ENCODE assay signal across 10 mouse cellular contexts in genomic region chr10:84285832-84286506, GRCm38 (mm10).
DNase-seq lines count a peak whose midpoint lies in the region; ATAC-seq and TF ChIP-seq lines count a peak whose summit lies in the region.
"Had no signal": no experiment of that assay in that cellular context is flagged by ENCODE, and none has a peak within 500 bp of the region (broad histone marks: within the 10 kb centered on the region; RNA-seq: fewer than 3 reads in every experiment).

No protein-coding gene starts in this region.

- intact Hi-C loops in left cerebral cortex, postnatal 25 days (cut with DNase I) = no loop called here

- H3K4me2 ChIP-seq in midbrain, embryonic 11.5 days = no peak overlapping the region
- H3K4me2 ChIP-seq in midbrain, embryonic 15.5 days = no peak overlapping the region
- no peak overlapping the region for H3K4me2 ChIP-seq in myocyte (ENCODE audit: low read depth)
- H3K4me2 ChIP-seq: limb, embryonic 15.5 days had no signal

- WGBS in cerebellum, adult 2 months = 61% methylated on average over 6 of the region's 6 CpGs
- 48% methylated on average over 6 of the region's 6 CpGs for WGBS in midbrain, embryonic 11.5 days
- WGBS in midbrain, embryonic 15.5 days = 43% methylated on average over 6 of the region's 6 CpGs

- no peak for ATAC-seq in midbrain, embryonic 11.5 days (ENCODE audit: low FRiP score)
- no peak for ATAC-seq in midbrain, embryonic 15.5 days (replicated peaks)

- 0 out of 2 replicates have a peak overlapping the region, but pooled peaks have one; percentile 24 for H3K9ac ChIP-seq in midbrain, embryonic 11.5 days (ENCODE audit: low read length)
- H3K9ac ChIP-seq in midbrain, embryonic 15.5 days = no peak overlapping the region
- H3K9ac ChIP-seq: limb, embryonic 15.5 days had no signal

- TF ChIP-seq POLR2A in cerebellum, adult 2 months (IDR thresholded peaks at IDR 0.05; ENCODE audit: borderline replicate concordance, insufficient read depth, low read length) = no peak
- no peak for TF ChIP-seq POLR2A in myocyte (IDR thresholded peaks at IDR 0.05; ENCODE audit: insufficient read length, low read depth)

- no peaks in the 10 kb centered on the region for H3K4me1 ChIP-seq in cerebellum, adult 2 months (ENCODE audit: control insufficient read depth, insufficient read depth, low read length)
- no peaks in the 10 kb centered on the region for H3K4me1 ChIP-seq in midbrain, embryonic 11.5 days (ENCODE audit: control insufficient read depth, insufficient read depth, low read length)
- no peaks in the 10 kb centered on the region for H3K4me1 ChIP-seq in midbrain, embryonic 15.5 days
- H3K4me1 ChIP-seq: limb, embryonic 15.5 days had no signal

- no peak overlapping the region for H3ac ChIP-seq in myocyte (ENCODE audit: control insufficient read depth, insufficient read length)

- H3K36me3 ChIP-seq in midbrain, embryonic 11.5 days (ENCODE audit: control insufficient read depth, insufficient read depth, low read length) = no peaks in the 10 kb centered on the region
- no peaks in the 10 kb centered on the region for H3K36me3 ChIP-seq in midbrain, embryonic 15.5 days (replicated peaks)
- no peaks in the 10 kb centered on the region for H3K36me3 ChIP-seq in myocyte (ENCODE audit: control insufficient read depth, insufficient read depth)
- H3K36me3 ChIP-seq: limb, embryonic 15.5 days had no signal

- no peaks in the 10 kb centered on the region for H3K27me3 ChIP-seq in cerebellum, adult 2 months (ENCODE audit: control insufficient read depth, insufficient read depth, low read length)
- H3K27me3 ChIP-seq in midbrain, embryonic 11.5 days (ENCODE audit: control insufficient read depth, insufficient read depth, low read length) = no peaks in the 10 kb centered on the region
- no peaks in the 10 kb centered on the region for H3K27me3 ChIP-seq in midbrain, embryonic 15.5 days (replicated peaks)
- H3K27me3 ChIP-seq in myocyte (ENCODE audit: control insufficient read depth, insufficient read depth, insufficient read length) = no peaks in the 10 kb centered on the region
- H3K27me3 ChIP-seq: limb, embryonic 15.5 days had no signal

- H3K27ac ChIP-seq in cerebellum, adult 2 months (ENCODE audit: insufficient read depth, low read length) = 0 out of 2 replicates have a peak overlapping the region, but pooled peaks have one; percentile 39
- H3K27ac ChIP-seq in midbrain, embryonic 11.5 days (ENCODE audit: low read depth, low read length) = no peak overlapping the region
- no peak overlapping the region for H3K27ac ChIP-seq in midbrain, embryonic 15.5 days
- peak overlapping the region; percentile 37; the same call in 1 of the 2 replicates for H3K27ac ChIP-seq in layer of hippocampus, adult 2 months
- H3K27ac ChIP-seq: limb, embryonic 15.5 days had no signal

- TF ChIP-seq CTCF in cerebellum, adult 2 months (IDR thresholded peaks at IDR 0.05; ENCODE audit: borderline replicate concordance, insufficient read depth, low read depth, low read length) = no peak
- TF ChIP-seq CTCF in layer of hippocampus, adult 2 months (conservative IDR thresholded peaks at IDR 0.05) = no peak

- no peaks in the 10 kb centered on the region for H3K9me3 ChIP-seq in midbrain, embryonic 11.5 days (ENCODE audit: control insufficient read depth, low read length)
- no peaks in the 10 kb centered on the region for H3K9me3 ChIP-seq in midbrain, embryonic 15.5 days
- H3K9me3 ChIP-seq: limb, embryonic 15.5 days had no signal

- no peak overlapping the region for H3K4me3 ChIP-seq in cerebellum, adult 2 months (replicated peaks; ENCODE audit: insufficient read depth, low read depth, low read length)
- no peak overlapping the region for H3K4me3 ChIP-seq in midbrain, embryonic 11.5 days (ENCODE audit: low read depth, low read length)
- H3K4me3 ChIP-seq in midbrain, embryonic 15.5 days = no peak overlapping the region
- H3K4me3 ChIP-seq in layer of hippocampus, adult 2 months = no peak overlapping the region
- H3K4me3 ChIP-seq in myocyte = no peak overlapping the region
- H3K4me3 ChIP-seq: limb, embryonic 15.5 days had no signal

- no peaks in the 10 kb centered on the region for H3K79me2 ChIP-seq in myocyte (ENCODE audit: control insufficient read depth, insufficient read depth)

- DNase-seq in cerebellum, adult 2 months = no peak
- no peak for DNase-seq in cerebellum, adult 8-10 months
- no peak for DNase-seq in midbrain, embryonic 11.5 days (ENCODE audit: low spot score, missing footprints)
- DNase-seq in layer of hippocampus, adult 2 months (ENCODE audit: low spot score in 2 of 2) = peak; percentile 54 to 74
- DNase-seq in spleen, adult 18-20 months = no peak
- no peak for DNase-seq in left cerebral cortex, postnatal 25 days (ENCODE audit: low spot score in 2 of 2)
- DNase-seq: cerebellum, adult 11 months had no signal

TF ChIP-seq in myocyte, 11 proteins besides CTCF, POLR2A, EP300 and RAD21:
- TF ChIP-seq USF1 (IDR thresholded peaks at IDR 0.05; ENCODE audit: low read depth) (peak; percentile 34), TCF12 (IDR thresholded peaks at IDR 0.05; ENCODE audit: insufficient read depth, poor library complexity, severe bottlenecking) (no peak), SRF (IDR thresholded peaks at IDR 0.05; ENCODE audit: control insufficient read depth, insufficient read length, low read depth) (no peak), TCF3 (IDR thresholded peaks at IDR 0.05; ENCODE audit: insufficient read length, low read depth) (no peak), E2F4 (IDR thresholded peaks at IDR 0.05; ENCODE audit: insufficient read depth) (no peak)

Comparison
In these comparisons a context has a peak if more than half of its experiments do, and no peak if none do; other contexts are left out.
1. DNase-seq: peak in layer of hippocampus, adult 2 months (2 of 2); none in cerebellum, adult 2 months (0 of 2), cerebellum, adult 8-10 months (single experiment), midbrain, embryonic 11.5 days (single experiment), spleen, adult 18-20 months (0 of 2) and left cerebral cortex, postnatal 25 days (0 of 2).
2. H3K27ac ChIP-seq: peak in cerebellum, adult 2 months (single experiment) and layer of hippocampus, adult 2 months (single experiment); none in midbrain, embryonic 11.5 days (single experiment) and midbrain, embryonic 15.5 days (single experiment).